Mouse (Mus musculus) right cerebral cortex, postnatal 4 days (tissue): ENCODE data around the gene Ulk4.

ENCODE experiments used
- DNase-seq: peaks from one replicate; pipeline ENCODE4 v3.0.0-alpha.2; 2022

Gene Ulk4

DNA sequence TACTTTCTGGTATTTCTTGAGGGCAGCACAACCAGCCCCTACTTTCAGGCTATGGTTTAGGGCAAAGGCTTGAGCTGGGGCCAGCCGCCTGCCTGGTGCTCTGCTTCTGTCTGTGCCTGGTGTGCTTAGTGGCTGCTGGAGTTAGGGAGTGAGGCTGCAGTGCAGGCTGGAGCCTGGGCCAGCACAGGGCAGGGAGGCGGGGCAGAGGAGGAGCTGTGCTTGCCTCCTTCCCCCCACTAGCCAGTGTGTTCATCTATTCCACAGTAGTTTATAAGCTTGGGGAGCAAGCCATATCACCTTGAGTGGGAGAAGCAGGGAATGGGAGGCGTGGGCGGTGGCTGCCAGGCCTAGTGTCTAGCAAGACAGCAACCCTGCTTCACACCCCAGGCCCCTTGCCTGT, 313.9 kb downstream of the Ulk4 start:
- DNase-seq = no peak

GRCm38 (mm10) chr9:120961969-120962700, 314.9 kb downstream of the Ulk4 start:
- no peak for DNase-seq

DNA sequence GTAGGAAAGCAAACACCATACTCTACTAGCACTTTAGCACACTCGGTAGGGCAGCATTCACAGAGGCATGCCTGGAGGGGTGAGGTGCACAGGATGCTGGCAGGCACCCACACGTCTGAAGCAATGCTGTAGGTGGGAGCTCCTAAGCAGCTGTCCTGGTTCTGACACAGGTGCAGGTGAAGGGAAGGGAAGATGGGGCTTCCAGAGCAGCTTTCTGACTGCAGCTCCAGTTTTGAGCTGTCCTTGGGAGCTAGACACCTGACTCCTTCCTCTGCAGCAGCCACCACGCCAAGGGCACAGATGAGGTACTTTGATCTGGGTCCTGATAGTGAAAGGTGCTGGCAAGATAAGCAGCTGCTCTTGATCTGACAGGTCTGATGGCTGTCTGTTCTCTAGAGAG, 315.5 kb downstream of the Ulk4 start:
- no peak for DNase-seq

GRCm38 (mm10) chr9:120960611-120961010, 316.4 kb downstream of the Ulk4 start:
- no peak for DNase-seq

GRCm38 (mm10) chr9:120959225-120959624, 317.8 kb downstream of the Ulk4 start:
- DNase-seq = no peak

GRCm38 (mm10) chr9:120958560-120958959, 318.4 kb downstream of the Ulk4 start:
- peak; percentile 27 for DNase-seq

DNA sequence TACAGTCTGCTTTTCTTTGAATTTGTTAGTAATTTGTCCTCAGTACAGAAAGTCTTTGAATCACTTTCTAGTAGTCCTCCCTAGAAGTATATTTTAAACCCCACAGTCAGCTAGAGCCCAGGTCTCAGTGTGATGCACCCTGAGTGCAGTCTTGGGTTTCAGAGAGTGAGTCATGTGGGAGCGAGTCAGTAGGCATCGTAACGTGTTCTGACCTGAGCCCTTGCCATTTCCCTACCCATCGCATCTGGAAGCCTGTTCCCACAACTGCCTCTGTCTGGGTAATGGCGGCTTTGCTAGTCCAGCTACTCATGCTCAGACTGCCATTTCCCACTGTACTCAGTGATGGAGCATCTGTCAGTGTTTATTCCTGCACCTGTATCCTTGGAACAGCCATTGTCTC, 318.9 kb downstream of the Ulk4 start:
- no peak for DNase-seq

GRCm38 (mm10) chr9:120951947-120952346, 325.1 kb downstream of the Ulk4 start:
- no peak for DNase-seq

DNA sequence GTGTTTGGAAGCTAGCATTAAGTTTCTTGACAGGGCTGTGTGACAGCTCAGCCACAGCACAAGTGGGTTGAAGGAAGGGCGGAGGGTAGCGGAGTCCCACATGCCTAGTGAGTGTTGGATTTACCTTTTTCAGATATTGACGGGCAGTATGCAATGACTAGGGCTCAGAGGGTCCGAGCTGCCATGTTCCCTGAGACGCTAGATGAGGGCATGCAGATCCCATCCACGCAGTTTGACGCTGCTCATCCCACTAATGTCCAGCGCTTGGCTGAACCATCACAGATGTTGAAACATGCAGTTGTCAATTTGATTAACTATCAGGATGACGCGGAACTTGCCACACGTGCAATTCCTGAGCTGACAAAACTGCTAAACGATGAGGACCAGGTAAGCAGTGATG, 326.2 kb downstream of the Ulk4 start:
- DNase-seq = no peak

DNA sequence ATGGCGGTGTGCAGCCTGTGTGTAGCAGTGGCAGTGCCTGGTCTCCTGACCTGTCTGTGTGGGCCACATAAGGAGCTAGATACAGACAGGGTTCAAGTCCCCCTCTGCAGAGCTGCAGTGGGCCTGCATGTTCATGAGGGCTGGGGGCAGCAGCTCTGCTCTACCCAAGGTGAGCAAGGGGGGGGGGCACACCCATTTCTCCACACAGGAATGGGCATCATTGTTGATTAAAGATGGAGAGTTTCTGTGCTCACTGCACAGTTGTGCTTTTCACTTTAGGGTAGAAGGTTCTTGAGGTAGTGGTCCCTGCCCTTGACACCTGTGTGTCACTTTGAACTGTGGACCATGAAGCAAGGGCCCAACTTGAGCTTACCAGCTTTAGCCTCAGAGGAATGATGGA, 328.2 kb downstream of the Ulk4 start:
- no peak for DNase-seq

DNA sequence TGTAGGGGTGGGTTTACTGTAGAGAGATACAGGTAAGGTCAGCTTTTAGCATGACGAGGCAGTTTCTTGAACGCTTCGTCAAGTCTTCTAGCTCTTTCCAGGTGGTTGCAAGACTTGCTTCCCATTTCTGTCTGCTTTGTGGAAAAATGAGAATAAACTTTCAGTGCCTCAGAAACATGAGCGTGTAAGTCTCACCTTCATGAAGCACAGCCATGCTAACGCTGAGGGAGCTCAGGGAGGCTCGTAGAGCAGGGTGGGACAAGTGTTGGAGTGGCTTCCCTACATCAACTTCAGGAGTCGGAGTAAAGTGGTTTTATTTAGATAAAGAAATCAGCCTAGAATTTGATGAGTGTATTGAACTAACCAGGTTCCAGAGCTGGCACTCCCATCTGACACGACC, 330.9 kb downstream of the Ulk4 start:
- DNase-seq = no peak

- no peak for DNase-seq
Observed at GRCm38 (mm10) chr9:120944211-120944610, 332.8 kb downstream of the Ulk4 start.

GRCm38 (mm10) chr9:120943757-120944156, 333.2 kb downstream of the Ulk4 start:
- no peak for DNase-seq

DNA sequence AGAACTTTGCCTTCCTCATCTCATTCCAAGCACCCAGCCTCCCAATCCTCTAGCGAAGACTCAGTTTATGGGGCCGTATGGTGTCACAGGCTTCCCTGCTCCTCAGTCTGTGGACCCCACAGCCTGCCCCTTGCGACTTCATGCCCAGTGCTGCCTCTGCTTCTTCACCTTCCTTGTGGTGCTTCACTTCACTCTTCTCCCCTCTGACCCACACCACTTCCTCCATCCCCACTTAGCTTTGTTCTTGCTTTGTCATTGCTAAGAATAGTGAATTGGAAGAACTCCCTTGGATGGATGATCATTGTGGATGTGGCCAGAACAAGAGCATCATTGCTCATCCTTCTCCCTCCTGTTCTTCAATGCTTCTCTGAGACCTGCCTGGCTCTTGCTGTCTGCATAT, 336.1 kb downstream of the Ulk4 start:
- DNase-seq = no peak

GRCm38 (mm10) chr9:120936351-120936750, 340.6 kb downstream of the Ulk4 start:
- peak; percentile 77 for DNase-seq

- no peak for DNase-seq
Observed at GRCm38 (mm10) chr9:120935634-120935922, 341.4 kb downstream of the Ulk4 start.

GRCm38 (mm10) chr9:120934821-120935633, 342.0 kb downstream of the Ulk4 start:
- no peak for DNase-seq

GRCm38 (mm10) chr9:120933886-120934758, 342.9 kb downstream of the Ulk4 start:
- DNase-seq = peak; percentile 61

GRCm38 (mm10) chr9:120933587-120933885, 343.5 kb downstream of the Ulk4 start:
- DNase-seq = no peak

DNA sequence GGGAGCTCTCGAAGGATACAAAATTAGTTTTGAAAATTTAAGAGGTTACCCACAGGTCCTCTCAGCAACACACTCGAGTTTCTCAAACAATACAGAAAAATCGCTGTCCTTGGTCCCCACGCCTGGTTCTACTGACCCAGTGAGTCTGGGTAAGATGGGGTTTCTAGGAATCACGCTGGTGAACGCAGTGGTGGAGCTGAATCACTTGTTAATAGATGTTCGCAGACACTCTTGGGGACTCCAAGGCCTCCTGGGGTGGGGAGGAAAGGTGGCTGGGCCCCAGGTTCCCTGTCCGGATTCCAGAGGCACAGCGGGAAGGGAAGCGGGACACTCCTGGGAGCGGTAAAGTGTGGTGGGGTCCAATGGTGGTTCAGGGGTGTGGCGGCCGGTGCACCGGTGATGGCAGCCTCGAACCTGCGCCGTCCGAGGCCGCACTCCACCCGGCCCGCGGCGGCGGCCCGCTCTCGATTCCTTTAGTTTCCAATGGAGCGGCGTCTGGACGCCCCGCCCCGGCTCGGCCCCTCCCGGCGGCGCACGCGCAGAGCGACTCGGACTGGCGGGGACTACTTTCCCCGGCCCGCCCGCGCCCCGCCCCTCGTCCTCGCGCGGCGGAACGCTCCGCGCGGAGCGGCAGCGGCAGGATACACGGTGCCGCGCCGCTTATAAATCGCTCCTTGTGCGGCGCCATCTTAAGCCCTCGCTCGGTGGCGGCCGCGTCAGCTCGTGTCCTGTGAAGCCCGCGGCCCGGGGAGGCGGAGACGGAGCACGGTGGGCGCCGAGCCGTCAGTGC, 344.0 kb downstream of the Ulk4 start:
- peak; percentile 98 for DNase-seq

DNA sequence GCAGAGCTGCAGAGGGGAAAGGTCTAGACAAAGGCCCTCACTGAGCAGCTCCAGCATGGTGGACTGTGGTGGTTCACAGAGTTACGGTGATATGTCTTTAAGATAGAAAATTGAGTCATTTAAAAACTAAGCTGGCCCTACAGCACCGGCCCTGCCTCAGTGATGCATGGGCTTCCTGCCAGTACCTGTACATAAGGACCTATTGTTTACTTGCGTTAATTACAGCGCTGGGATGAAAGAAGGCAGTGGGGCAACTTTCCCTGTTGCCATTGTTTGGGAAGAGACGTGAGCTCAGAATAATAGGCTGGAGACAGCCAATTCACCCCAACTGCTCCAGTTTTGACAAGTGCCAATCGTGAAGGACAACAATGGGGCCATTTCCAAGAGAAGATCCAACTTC, 344.6 kb downstream of the Ulk4 start:
- DNase-seq = no peak

- no peak for DNase-seq
Observed at GRCm38 (mm10) chr9:120930811-120931210, 346.2 kb downstream of the Ulk4 start.

DNA sequence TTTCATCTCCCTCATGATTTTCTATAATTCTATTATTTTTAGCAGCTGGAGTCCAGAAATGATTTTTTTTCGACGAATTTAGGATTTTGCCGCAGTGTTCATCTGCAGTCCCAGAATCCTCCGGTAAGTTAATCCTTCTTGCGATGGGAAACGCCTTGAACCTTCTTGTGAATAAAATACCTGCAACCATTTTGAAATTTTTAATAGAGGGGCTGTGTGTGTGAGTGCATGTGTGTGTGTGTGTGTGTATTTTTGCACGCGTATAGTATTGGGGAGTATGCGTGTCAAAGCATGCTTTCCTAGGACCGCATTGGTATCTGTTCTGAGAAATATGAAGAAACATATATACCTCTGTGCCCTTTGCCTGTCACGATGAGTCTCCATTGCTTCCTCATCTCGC, 347.0 kb downstream of the Ulk4 start:
- DNase-seq = no peak
